Mouse (Mus musculus) heart, postnatal 0 days (tissue): ENCODE measurements around the gene Scarf2. TPM values are rescaled to one million over a fixed set of nuclear protein-coding genes. Genes with fewer than 3 reads are reported as not detected.

Source experiments
- ATAC-seq: fragments of 200-750 bp; cut with Nextera tagmentation; 2 replicates; pipeline ENCODE4 v1.8.0; 2017; ENCODE audit warnings: low read depth, moderate number of reproducible peaks, moderate library complexity; ENCODE audit not compliant: insufficient read depth
- DNase-seq: peaks from one replicate; pipeline ENCODE4 v3.0.0-alpha.2; 2016; ENCODE audit warnings: low spot score
- H3K27ac ChIP-seq: fragments of 300-500 bp; sonication (generic); 2 replicates; pipeline ENCODE4 v1.5.1; 2014; ENCODE audit warnings: low read depth, mild to moderate bottlenecking
- H3K27me3 ChIP-seq: fragments of 300-500 bp; sonication (generic); 2 replicates; pipeline ENCODE4 v1.6.1; 2014; ENCODE audit warnings: low read length, mixed read lengths; ENCODE audit not compliant: control insufficient read depth, insufficient read depth
- H3K36me3 ChIP-seq: fragments of 300-500 bp; sonication (generic); replicated peaks from 2 replicates; pipeline ENCODE4 v1.6.1; 2014; ENCODE audit warnings: low read length, mixed read lengths; ENCODE audit not compliant: control insufficient read depth, insufficient read depth
- H3K4me1 ChIP-seq: fragments of 300-500 bp; sonication (generic); 2 replicates; pipeline ENCODE4 v1.6.1; 2014; ENCODE audit warnings: antibody characterized with exemption; ENCODE audit not compliant: control insufficient read depth, insufficient read depth
- H3K4me2 ChIP-seq: fragments of 300-500 bp; sonication (generic); 2 replicates; pipeline ENCODE4 v1.6.1; 2014; ENCODE audit warnings: low read depth, mild to moderate bottlenecking, low read length, moderate library complexity
- H3K4me3 ChIP-seq: fragments of 300-500 bp; sonication (generic); 2 replicates; pipeline ENCODE4 v1.5.1; 2014; ENCODE audit warnings: low read depth, low read length
- H3K9ac ChIP-seq: fragments of 300-500 bp; sonication (generic); replicated peaks from 2 replicates; pipeline ENCODE4 v1.6.1; 2014; ENCODE audit warnings: low read depth, low read length, mixed read lengths
- H3K9me3 ChIP-seq: fragments of 300-500 bp; sonication (generic); replicated peaks from 2 replicates; pipeline ENCODE4 v1.6.1; 2016; ENCODE audit warnings: low read length; ENCODE audit not compliant: control insufficient read depth
- CTCF ChIP-seq: IDR thresholded peaks from 2 replicates; pipeline ENCODE4 v1.5.1; 2016; ENCODE audit warnings: antibody characterized with exemption, control low read depth, low read depth
- EP300 ChIP-seq: IDR thresholded peaks from 2 replicates; pipeline ENCODE4 v1.6.1; 2016; ENCODE audit warnings: antibody characterized with exemption, low read depth
- WGBS: fragments of 180-500 bp; shearing (Covaris S2); extraction: QIAGEN DNeasy Blood & Tissue Kit; methylation state at CpG from one replicate; pipeline ENCODE4 v1.1.7; 2014; 5-methylcytosine and 5-hydroxymethylcytosine counted together
- polyA plus RNA-seq: library from polyadenylated mRNA; unstranded; fragments of >200 nt; fragmentation: Nextera tagmentation; extraction: Ambion mirVana; gene quantifications from 2 replicates; pipeline ENCODE4 v1.2.1, GENCODE M21; 2015
- total RNA-seq: library from RNA; depleted of rRNA; stranded (reverse); fragments of >200 nt; gene quantifications from 2 replicates; pipeline ENCODE4 v1.2.3, GENCODE M21; 2014; ENCODE audit warnings: low replicate concordance

Gene Scarf2
- total and polyA plus RNA-seq, 2 experiments from 2014 or later, result 2.6 to 25.4 TPM

DNA sequence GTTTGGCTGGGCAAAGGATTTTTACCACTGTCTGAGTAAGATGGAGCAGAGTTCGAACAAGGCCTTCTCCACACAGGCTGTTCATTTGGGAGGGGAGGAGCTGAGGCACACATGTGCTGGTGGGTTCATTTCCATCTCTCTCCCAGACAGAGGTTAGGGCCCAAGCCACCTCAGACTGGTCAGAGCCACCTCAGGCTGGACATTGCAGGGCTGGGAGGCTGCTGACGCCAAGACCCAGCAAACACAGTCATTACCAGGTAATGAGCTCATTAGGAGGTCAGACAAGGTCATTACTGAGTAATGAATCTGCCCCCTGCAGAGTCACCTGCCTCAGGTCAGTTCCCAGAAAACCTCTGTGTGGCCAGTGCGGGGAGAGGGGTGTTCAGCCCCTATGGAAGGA, 31.8 kb downstream of the Scarf2 start:
- TF ChIP-seq CTCF (no peak), EP300 (no peak)
- no peak overlapping the region for H3K4me3 ChIP-seq
- H3K9ac ChIP-seq, result no peak overlapping the region
- 75% methylated on average over 3 of the region's 3 CpGs for WGBS
- no peak overlapping the region for H3K27ac ChIP-seq
- no peak overlapping the region for H3K4me2 ChIP-seq
- H3K4me1 ChIP-seq, result peaks cover 4% of the 10 kb centered on the region; the same call in 1 of the 2 replicates
- H3K36me3 ChIP-seq, result no peaks in the 10 kb centered on the region
- H3K27me3 ChIP-seq, result peaks cover 40% of the 10 kb centered on the region
- H3K9me3 ChIP-seq, result no peaks in the 10 kb centered on the region
- DNase-seq (no peak), ATAC-seq (no peak)

DNA sequence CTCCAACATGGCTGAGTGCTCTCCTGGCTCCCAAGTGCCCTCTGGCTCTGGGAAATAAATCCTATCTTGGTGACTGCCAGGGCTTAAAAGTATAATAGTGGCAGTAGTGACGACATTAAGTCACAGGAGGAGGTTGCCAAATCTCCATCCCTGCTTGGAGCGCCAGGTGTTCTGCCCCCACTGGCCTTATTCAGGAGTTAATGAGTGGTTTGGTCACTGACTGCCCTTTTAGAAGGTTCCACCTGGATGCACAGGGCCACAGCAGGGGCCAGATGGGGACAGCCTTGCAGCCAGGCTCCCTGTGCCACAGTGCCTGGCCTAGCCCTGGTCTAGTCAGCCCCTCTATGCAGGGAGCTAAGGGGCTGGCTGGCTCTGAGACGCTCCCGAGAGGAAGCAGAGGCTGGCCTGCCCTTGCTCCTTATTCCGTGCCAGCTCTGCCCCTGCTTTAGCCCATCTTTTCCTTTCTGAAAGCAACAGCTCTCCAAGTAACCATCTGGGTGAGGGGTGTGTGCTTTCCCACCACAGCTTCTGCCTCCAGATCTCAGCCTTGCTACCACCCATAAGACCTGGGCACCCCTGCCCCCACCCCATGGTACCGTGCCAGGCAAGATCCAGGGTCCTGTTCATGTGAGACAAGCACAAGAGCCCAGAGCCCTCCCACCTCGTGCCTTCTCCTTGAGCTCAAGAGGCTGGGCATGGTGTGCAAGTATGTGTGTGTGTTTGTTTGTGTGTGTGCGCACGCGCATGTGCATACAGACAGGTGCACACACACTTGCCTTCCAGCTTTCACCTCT, 33.5 kb downstream of the Scarf2 start:
- ATAC-seq (no peak), DNase-seq (no peak)
- Histone ChIP-seq H3K36me3 (no peaks in the 10 kb centered on the region), H3K27ac (no peak overlapping the region), H3K27me3 (peaks cover 57% of the 10 kb centered on the region), H3K9ac (no peak overlapping the region), H3K4me2 (no peak overlapping the region), H3K9me3 (no peaks in the 10 kb centered on the region), H3K4me3 (no peak overlapping the region), H3K4me1 (peaks cover 4% of the 10 kb centered on the region; the same call in 1 of the 2 replicates)
- WGBS, result 73% methylated on average over 10 of the region's 10 CpGs
- TF ChIP-seq CTCF (no peak), EP300 (no peak)

GRCm38 (mm10) chr16:17831781-17832180, 34.7 kb downstream of the Scarf2 start:
- no peak overlapping the region for H3K4me2 ChIP-seq
- ATAC-seq (no peak), DNase-seq (no peak)
- H3K27ac ChIP-seq, result no peak overlapping the region
- no peaks in the 10 kb centered on the region for H3K36me3 ChIP-seq
- peaks cover 69% of the 10 kb centered on the region for H3K27me3 ChIP-seq
- TF ChIP-seq CTCF (peak; percentile 25; the same call in 1 of the 2 replicates), EP300 (no peak)
- WGBS, result 15% methylated on average over 11 of the region's 11 CpGs
- H3K4me1 ChIP-seq, result peaks cover 4% of the 10 kb centered on the region; the same call in 1 of the 2 replicates
- H3K4me3 ChIP-seq, result no peak overlapping the region
- no peak overlapping the region for H3K9ac ChIP-seq
- H3K9me3 ChIP-seq, result no peaks in the 10 kb centered on the region

- Histone ChIP-seq H3K9me3 (no peaks in the 10 kb centered on the region), H3K36me3 (no peaks in the 10 kb centered on the region), H3K27ac (no peak within 1 kb of the TSS), H3K4me3 (peak within 1 kb of the TSS; percentile 52), H3K27me3 (peaks cover 73% of the 10 kb centered on the region), H3K4me1 (peaks cover 4% of the 10 kb centered on the region; the same call in 1 of the 2 replicates), H3K9ac (peak within 1 kb of the TSS; percentile 8), H3K4me2 (peak within 1 kb of the TSS; percentile 88)
- no peak for TF ChIP-seq EP300
- TF ChIP-seq CTCF, result no peak
- WGBS, result 35% methylated on average over 7 of the region's 7 CpGs
- no peak for DNase-seq
- no peak for ATAC-seq
Measured at GRCm38 (mm10) chr16:17832821-17833220, 35.7 kb downstream of the Scarf2 start, which contains the start of gene B830017H08Rik. TSS of gene B830017H08Rik (plus strand) at chr16:17833121.

GRCm38 (mm10) chr16:17833321-17833680, 36.2 kb downstream of the Scarf2 start:
- no peak for TF ChIP-seq EP300
- TF ChIP-seq CTCF, result no peak
- Histone ChIP-seq H3K9ac (peak overlapping the region; percentile 8), H3K36me3 (no peaks in the 10 kb centered on the region), H3K4me3 (peak overlapping the region; percentile 52), H3K4me1 (peaks cover 4% of the 10 kb centered on the region; the same call in 1 of the 2 replicates), H3K27me3 (peaks cover 73% of the 10 kb centered on the region), H3K27ac (no peak overlapping the region), H3K4me2 (peak overlapping the region; percentile 88), H3K9me3 (no peaks in the 10 kb centered on the region)
- DNase-seq (no peak), ATAC-seq (0 out of 2 replicates have a peak, but pooled peaks have one; percentile 21)
- under 1% methylated on average over 34 of the region's 37 CpGs for WGBS
